Mouse (Mus musculus) spleen, adult 2 months (tissue): ENCODE results near the gene Mpzl1.

Experiments used
- CTCF ChIP-seq: fragments of 200-500 bp; IDR thresholded peaks from 2 replicates; pipeline ENCODE4 v1.5.1; 2011; ENCODE audit warnings: mild to moderate bottlenecking, inconsistent platforms; ENCODE audit not compliant: insufficient read depth, insufficient read length, insufficient replicate concordance; ENCODE audit errors: extremely low read depth
- POLR2A ChIP-seq: fragments of 200-500 bp; IDR thresholded peaks from 2 replicates; pipeline ENCODE4 v1.6.1; 2011; ENCODE audit warnings: low read depth, low read length, inconsistent platforms

DNA sequence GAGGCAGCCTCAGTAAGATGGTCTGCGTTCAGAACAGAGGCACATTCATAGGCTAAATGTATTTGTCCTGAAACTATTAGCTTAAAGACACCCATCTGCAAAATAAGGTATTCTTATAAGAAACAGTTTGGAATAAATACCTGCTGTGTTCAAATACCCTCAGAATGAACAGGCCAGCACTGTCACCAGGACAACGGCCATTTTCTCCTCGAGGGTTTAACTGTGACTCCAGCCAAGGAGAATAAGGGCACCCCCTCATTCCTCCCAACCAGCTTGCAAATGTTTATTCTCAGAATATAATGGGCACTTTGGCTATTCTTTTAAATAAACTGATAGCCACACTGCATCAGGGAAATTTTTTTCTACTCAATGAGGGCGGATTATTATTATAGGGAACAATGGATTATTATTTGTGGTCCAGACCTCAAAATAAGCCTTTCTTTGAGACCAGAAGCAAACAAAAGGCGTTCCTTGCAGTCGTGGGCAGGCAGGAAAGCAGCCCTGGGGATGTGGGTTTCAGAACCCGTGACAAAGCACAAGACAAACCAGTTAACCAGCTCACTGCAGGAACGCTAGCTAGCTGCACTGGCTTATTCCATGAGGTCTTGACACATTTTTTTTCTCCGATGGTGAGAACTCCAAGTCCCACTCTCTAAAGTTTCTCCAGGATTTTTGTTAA is 23.9 kb downstream of the Mpzl1 start:
- TF ChIP-seq CTCF: no peak
- TF ChIP-seq POLR2A: no peak
